18 mouse cellular contexts compared by ENCODE assay signal in genomic region chr13:112131191-112131590, GRCm38 (mm10).
DNase-seq lines count a peak whose midpoint lies in the region; ATAC-seq and TF ChIP-seq lines count a peak whose summit lies in the region.
"Had no signal": no experiment of that assay in that cellular context is flagged by ENCODE, and none has a peak within 500 bp of the region (broad histone marks: within the 10 kb centered on the region; RNA-seq: fewer than 3 reads in every experiment).

No protein-coding gene starts in this region.

- H3K27ac ChIP-seq in embryonic facial prominence, embryonic 14.5 days (replicated peaks; ENCODE audit: low read depth, low read length) = no peak overlapping the region
- H3K27ac ChIP-seq in embryonic facial prominence, embryonic 10.5 days (replicated peaks) = no peak overlapping the region
- no peak overlapping the region for H3K27ac ChIP-seq in lung, embryonic 15.5 days
- no peak overlapping the region for H3K27ac ChIP-seq in hindbrain, postnatal 0 days
- H3K27ac ChIP-seq: embryonic facial prominence, embryonic 12.5 days; heart, embryonic 13.5 days; intestine, embryonic 15.5 days; liver, embryonic 13.5 days; midbrain, embryonic 12.5 days; stomach, postnatal 0 days had no signal

- peaks cover 9% of the 10 kb centered on the region; the same call in 1 of the 2 replicates for H3K4me1 ChIP-seq in embryonic facial prominence, embryonic 14.5 days (ENCODE audit: control insufficient read depth, insufficient read depth, low read length)
- peaks cover 10% of the 10 kb centered on the region for H3K4me1 ChIP-seq in embryonic facial prominence, embryonic 10.5 days
- H3K4me1 ChIP-seq in lung, adult 2 months (ENCODE audit: control insufficient read depth, insufficient read depth, low read length) = no peaks in the 10 kb centered on the region
- peaks cover 7% of the 10 kb centered on the region for H3K4me1 ChIP-seq in lung, embryonic 15.5 days
- H3K4me1 ChIP-seq in hindbrain, postnatal 0 days (ENCODE audit: insufficient read depth, low read length) = 0 out of 2 replicates have a peak, but pooled peaks cover 4% of the 10 kb centered on the region
- H3K4me1 ChIP-seq: intestine, embryonic 15.5 days; liver, embryonic 13.5 days; midbrain, embryonic 12.5 days had no signal

- no peak overlapping the region for H3K9ac ChIP-seq in embryonic facial prominence, embryonic 14.5 days (ENCODE audit: low read depth, low read length)
- no peak overlapping the region for H3K9ac ChIP-seq in lung, embryonic 15.5 days
- no peak overlapping the region for H3K9ac ChIP-seq in hindbrain, postnatal 0 days (replicated peaks; ENCODE audit: low read length)
- H3K9ac ChIP-seq: embryonic facial prominence, embryonic 12.5 days; heart, embryonic 13.5 days; intestine, embryonic 15.5 days; liver, embryonic 13.5 days; midbrain, embryonic 12.5 days had no signal

- peak; percentile 33; the same call in 1 of the 2 replicates for ATAC-seq in embryonic facial prominence, embryonic 14.5 days (ENCODE audit: low read depth)
- ATAC-seq in lung, embryonic 15.5 days (ENCODE audit: borderline replicate concordance, extremely low read depth, low FRiP score, low TSS enrichment) = peak; percentile 64; the same call in 1 of the 2 replicates
- no peak for ATAC-seq in hindbrain, postnatal 0 days
- ATAC-seq: intestine, embryonic 15.5 days had no signal

- 55% methylated on average over 12 of the region's 12 CpGs for WGBS in embryonic facial prominence, embryonic 14.5 days
- 58% methylated on average over 12 of the region's 12 CpGs for WGBS in embryonic facial prominence, embryonic 10.5 days
- 58% methylated on average over 12 of the region's 12 CpGs for WGBS in lung, adult 2 months
- WGBS in lung, embryonic 15.5 days = 50% methylated on average over 12 of the region's 12 CpGs
- 39% methylated on average over 12 of the region's 12 CpGs for WGBS in hindbrain, postnatal 0 days

- no peak overlapping the region for H3K4me2 ChIP-seq in embryonic facial prominence, embryonic 14.5 days (ENCODE audit: low read depth, low read length)
- H3K4me2 ChIP-seq in lung, embryonic 15.5 days = no peak overlapping the region
- no peak overlapping the region for H3K4me2 ChIP-seq in hindbrain, postnatal 0 days (ENCODE audit: low read depth, low read length)
- H3K4me2 ChIP-seq: embryonic facial prominence, embryonic 12.5 days; heart, embryonic 13.5 days; intestine, embryonic 15.5 days; liver, embryonic 13.5 days; midbrain, embryonic 12.5 days had no signal

- DNase-seq in embryonic facial prominence, embryonic 14.5 days (ENCODE audit: low spot score) = no peak
- no peak for DNase-seq in embryonic facial prominence, embryonic 10.5 days (ENCODE audit: low spot score)
- peak; percentile 28 to 42 for DNase-seq in lung, adult 18-20 months
- DNase-seq in lung, adult 2 months = no peak
- DNase-seq in monocyte, adult 2 months (ENCODE audit: low read depth in 1 of 2, low spot score in 2 of 2) = peak; percentile 4 to 23
- no peak for DNase-seq in adrenal gland, adult 18-20 months (ENCODE audit: low spot score in 2 of 2)
- no peak for DNase-seq in hindbrain, postnatal 0 days (ENCODE audit: low spot score)
- DNase-seq: adrenal gland, adult 2 months; gastrocnemius, postnatal 25 days; left cerebral cortex, postnatal 4 days; liver, embryonic 13.5 days; thymus, postnatal 4 days had no signal

- H3K36me3 ChIP-seq in embryonic facial prominence, embryonic 14.5 days (ENCODE audit: control insufficient read depth, insufficient read depth, low read length) = no peaks in the 10 kb centered on the region
- no peaks in the 10 kb centered on the region for H3K36me3 ChIP-seq in embryonic facial prominence, embryonic 10.5 days (replicated peaks)
- no peaks in the 10 kb centered on the region for H3K36me3 ChIP-seq in lung, embryonic 15.5 days
- H3K36me3 ChIP-seq in hindbrain, postnatal 0 days (ENCODE audit: insufficient read depth, low read length) = no peaks in the 10 kb centered on the region
- H3K36me3 ChIP-seq: embryonic facial prominence, embryonic 12.5 days; heart, embryonic 13.5 days; intestine, embryonic 15.5 days; liver, embryonic 13.5 days; midbrain, embryonic 12.5 days had no signal

- TF ChIP-seq CTCF in lung, adult 2 months (IDR thresholded peaks at IDR 0.05; ENCODE audit: insufficient read depth, low read length) = no peak
- no peak for TF ChIP-seq CTCF in hindbrain, postnatal 0 days (IDR thresholded peaks at IDR 0.05; ENCODE audit: low read depth)

- no peak overlapping the region for H3K4me3 ChIP-seq in embryonic facial prominence, embryonic 14.5 days (ENCODE audit: low read depth, low read length)
- no peak overlapping the region for H3K4me3 ChIP-seq in embryonic facial prominence, embryonic 10.5 days
- H3K4me3 ChIP-seq in lung, adult 2 months (replicated peaks; ENCODE audit: extremely low read depth, low read depth, low read length) = no peak overlapping the region
- H3K4me3 ChIP-seq in lung, embryonic 15.5 days = no peak overlapping the region
- H3K4me3 ChIP-seq in hindbrain, postnatal 0 days (ENCODE audit: low read length) = no peak overlapping the region
- H3K4me3 ChIP-seq: embryonic facial prominence, embryonic 12.5 days; heart, embryonic 13.5 days; intestine, embryonic 15.5 days; liver, embryonic 13.5 days; midbrain, embryonic 12.5 days had no signal

- H3K27me3 ChIP-seq in embryonic facial prominence, embryonic 14.5 days (replicated peaks; ENCODE audit: control insufficient read depth, insufficient read depth, low read length) = no peaks in the 10 kb centered on the region
- H3K27me3 ChIP-seq in embryonic facial prominence, embryonic 10.5 days (replicated peaks; ENCODE audit: low read depth, poor library complexity, severe bottlenecking) = 0 out of 2 replicates have a peak, but pooled peaks cover 14% of the 10 kb centered on the region
- H3K27me3 ChIP-seq in lung, embryonic 15.5 days = no peaks in the 10 kb centered on the region
- H3K27me3 ChIP-seq in hindbrain, postnatal 0 days (ENCODE audit: insufficient read depth, low read length) = no peaks in the 10 kb centered on the region
- H3K27me3 ChIP-seq: embryonic facial prominence, embryonic 12.5 days; heart, embryonic 13.5 days; intestine, embryonic 15.5 days; midbrain, embryonic 12.5 days had no signal

- TF ChIP-seq POLR2A in lung, adult 2 months (IDR thresholded peaks at IDR 0.05; ENCODE audit: borderline replicate concordance, extremely low read depth, low read depth, low read length) = no peak

- H3K9me3 ChIP-seq in embryonic facial prominence, embryonic 14.5 days (ENCODE audit: control insufficient read depth, low read length) = no peaks in the 10 kb centered on the region
- H3K9me3 ChIP-seq in embryonic facial prominence, embryonic 10.5 days = no peaks in the 10 kb centered on the region
- H3K9me3 ChIP-seq in lung, embryonic 15.5 days = no peaks in the 10 kb centered on the region
- no peaks in the 10 kb centered on the region for H3K9me3 ChIP-seq in hindbrain, postnatal 0 days (ENCODE audit: low read length)
- H3K9me3 ChIP-seq: embryonic facial prominence, embryonic 12.5 days; heart, embryonic 13.5 days; intestine, embryonic 15.5 days; liver, embryonic 13.5 days; midbrain, embryonic 12.5 days had no signal

Comparison
In these comparisons a context has a peak if more than half of its experiments do, and no peak if none do; other contexts are left out.
1. DNase-seq: peak in lung, adult 18-20 months (2 of 2) and monocyte, adult 2 months (2 of 2); none in embryonic facial prominence, embryonic 14.5 days (single experiment), embryonic facial prominence, embryonic 10.5 days (single experiment), lung, adult 2 months (single experiment), adrenal gland, adult 18-20 months (0 of 2) and hindbrain, postnatal 0 days (single experiment).